Mouse (Mus musculus): ENCODE measurements at regions not wholly inside any gene's neighbourhood (a gene's known extent, or its start where the extent isn't known, plus 50 kb on each side); places are given as distances from the start of the nearest gene placed in this dataset.

- TF ChIP-seq GATA4 (IDR thresholded peaks at IDR 0.05; ENCODE audit: insufficient replicate concordance, low read length): no peak
These were observed 275.2 kb downstream of the Prr30 start for GRCm38 (mm10) chr14:100924880-100925279.

GRCm38 (mm10) chr14:100900221-100900620 is 299.9 kb downstream of the Prr30 start:
- no peak for TF ChIP-seq GATA4 (IDR thresholded peaks at IDR 0.05; ENCODE audit: insufficient replicate concordance, low read length)

GRCm38 (mm10) chr14:100899074-100899473 is 301.1 kb downstream of the Prr30 start:
- TF ChIP-seq GATA4 (IDR thresholded peaks at IDR 0.05; ENCODE audit: insufficient replicate concordance, low read length): no peak

GRCm38 (mm10) chr14:100889163-100890157 is 310.7 kb downstream of the Prr30 start:
- TF ChIP-seq GATA4 (IDR thresholded peaks at IDR 0.05; ENCODE audit: insufficient replicate concordance, low read length): peak; percentile 61; the same call in 1 of the 2 replicates

GRCm38 (mm10) chr14:100883115-100883514 is 317.0 kb downstream of the Prr30 start:
- TF ChIP-seq GATA4 (IDR thresholded peaks at IDR 0.05; ENCODE audit: insufficient replicate concordance, low read length): no peak

GRCm38 (mm10) chr14:100880103-100880502 is 320.0 kb downstream of the Prr30 start:
- no peak for TF ChIP-seq GATA4 (IDR thresholded peaks at IDR 0.05; ENCODE audit: insufficient replicate concordance, low read length)

GRCm38 (mm10) chr14:100867790-100868189 is 332.3 kb downstream of the Prr30 start:
- TF ChIP-seq GATA4 (IDR thresholded peaks at IDR 0.05; ENCODE audit: insufficient replicate concordance, low read length): no peak

- TF ChIP-seq GATA4 (IDR thresholded peaks at IDR 0.05; ENCODE audit: insufficient replicate concordance, low read length): no peak
These were observed 335.3 kb downstream of the Prr30 start for GRCm38 (mm10) chr14:100864792-100865191.

GRCm38 (mm10) chr14:100864164-100864563 is 336.0 kb downstream of the Prr30 start:
- TF ChIP-seq GATA4 (IDR thresholded peaks at IDR 0.05; ENCODE audit: insufficient replicate concordance, low read length): no peak

GRCm38 (mm10) chr14:100842828-100843227 is 357.3 kb downstream of the Prr30 start:
- no peak for TF ChIP-seq GATA4 (IDR thresholded peaks at IDR 0.05; ENCODE audit: insufficient replicate concordance, low read length)
